Mouse (Mus musculus) heart, embryonic 11.5 days (tissue): ENCODE results near the gene Epb41l5. TPM values are rescaled to one million over a fixed set of nuclear protein-coding genes. Genes with fewer than 3 reads are reported as not detected.

Experiments used
- ATAC-seq: fragments of 200-750 bp; cut with Nextera tagmentation; replicated peaks from 2 replicates; pipeline ENCODE4 v1.8.0; 2017; ENCODE audit warnings: moderate library complexity; ENCODE audit not compliant: insufficient number of reproducible peaks, low FRiP score, low TSS enrichment
- H3K27ac ChIP-seq: fragments of 300-500 bp; sonication (generic); 2 replicates; pipeline ENCODE4 v1.5.1; 2014; ENCODE audit warnings: mild to moderate bottlenecking, low read depth, low read length
- H3K27me3 ChIP-seq: fragments of 300-500 bp; sonication (generic); 2 replicates; pipeline ENCODE4 v1.6.1; 2014; ENCODE audit warnings: mild to moderate bottlenecking, low read length, mixed read lengths; ENCODE audit not compliant: control insufficient read depth, insufficient read depth
- H3K36me3 ChIP-seq: fragments of 300-500 bp; sonication (generic); 2 replicates; pipeline ENCODE4 v1.6.1; 2014; ENCODE audit warnings: mild to moderate bottlenecking, low read length, moderate library complexity, mixed read lengths; ENCODE audit not compliant: control insufficient read depth, insufficient read depth
- H3K4me1 ChIP-seq: fragments of 300-500 bp; sonication (generic); 2 replicates; pipeline ENCODE4 v1.6.1; 2014; ENCODE audit warnings: low read length; ENCODE audit not compliant: control insufficient read depth, insufficient read depth
- H3K4me2 ChIP-seq: fragments of 300-500 bp; sonication (generic); 2 replicates; pipeline ENCODE4 v1.6.1; 2014; ENCODE audit warnings: mild to moderate bottlenecking, moderate library complexity
- H3K4me3 ChIP-seq: fragments of 300-500 bp; sonication (generic); 2 replicates; pipeline ENCODE4 v1.5.1; 2014; ENCODE audit warnings: low read depth, low read length
- H3K9ac ChIP-seq: fragments of 300-500 bp; sonication (generic); 2 replicates; pipeline ENCODE4 v1.6.1; 2014; ENCODE audit warnings: mild to moderate bottlenecking, low read depth, low read length, moderate library complexity
- H3K9me3 ChIP-seq: fragments of 300-500 bp; sonication (generic); replicated peaks from 2 replicates; pipeline ENCODE4 v1.6.1; 2016; ENCODE audit warnings: low read length; ENCODE audit not compliant: control insufficient read depth
- WGBS: fragments of 180-500 bp; shearing (Covaris S2); extraction: QIAGEN DNeasy Blood & Tissue Kit; methylation state at CpG from one replicate; pipeline ENCODE4 v1.1.7; 2014; ENCODE audit not compliant: insufficient replicate concordance; 5-methylcytosine and 5-hydroxymethylcytosine counted together
- polyA plus RNA-seq: library from polyadenylated mRNA; unstranded; fragments of >200 nt; fragmentation: Nextera tagmentation; extraction: Ambion mirVana; gene quantifications from 2 replicates; pipeline ENCODE4 v1.2.1, GENCODE M21; 2014

Epb41l5 gene
- 24.4 and 29.6 TPM in 2 replicates for polyA plus RNA-seq

GRCm38 (mm10) chr1:119648205-119649111 is at the start of gene Epb41l5:
Epb41l5 (minus strand) TSS chr1:119649000.
- Histone ChIP-seq H3K9me3 (no peaks in the 10 kb centered on the region), H3K4me1 (peaks cover 16% of the 10 kb centered on the region), H3K27ac (peak within 1 kb of the TSS; percentile 91), H3K9ac (peak within 1 kb of the TSS; percentile 82), H3K36me3 (no peaks in the 10 kb centered on the region), H3K4me2 (peak within 1 kb of the TSS; percentile 76), H3K4me3 (peak within 1 kb of the TSS; percentile 74), H3K27me3 (no peaks in the 10 kb centered on the region)
- peak; percentile 88 for ATAC-seq
- under 1% methylated on average over 85 of the region's 86 CpGs for WGBS

DNA sequence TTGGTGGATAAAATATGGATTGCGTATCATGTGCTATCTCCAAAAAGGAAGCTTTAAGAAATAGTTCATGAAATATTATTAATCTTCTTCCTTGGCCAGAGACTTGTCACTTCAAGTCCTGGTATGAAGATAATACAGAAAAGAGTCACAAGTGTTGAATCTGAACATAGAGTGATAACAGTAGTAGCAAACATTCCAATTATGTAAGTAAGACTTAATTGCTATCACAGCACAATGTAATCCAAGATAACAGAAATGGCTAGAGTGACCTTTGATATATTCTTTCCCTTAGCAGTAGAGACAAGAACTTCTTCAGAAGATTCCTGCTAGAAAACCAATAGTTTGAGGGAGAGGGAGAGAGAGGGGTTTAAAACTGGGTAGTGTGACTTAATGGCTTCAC is 48.1 kb upstream of the Epb41l5 start:
- no peaks in the 10 kb centered on the region; the same call in 1 of the 2 replicates for H3K36me3 ChIP-seq
- no peaks in the 10 kb centered on the region for H3K4me1 ChIP-seq
- no peak overlapping the region for H3K9ac ChIP-seq
- H3K27me3 ChIP-seq: no peaks in the 10 kb centered on the region
- no peak for ATAC-seq
- H3K27ac ChIP-seq: no peak overlapping the region
- H3K4me2 ChIP-seq: no peak overlapping the region
- H3K9me3 ChIP-seq: no peaks in the 10 kb centered on the region
- no peak overlapping the region for H3K4me3 ChIP-seq
- WGBS: 90% methylated on average over 1 of the region's 1 CpGs

DNA sequence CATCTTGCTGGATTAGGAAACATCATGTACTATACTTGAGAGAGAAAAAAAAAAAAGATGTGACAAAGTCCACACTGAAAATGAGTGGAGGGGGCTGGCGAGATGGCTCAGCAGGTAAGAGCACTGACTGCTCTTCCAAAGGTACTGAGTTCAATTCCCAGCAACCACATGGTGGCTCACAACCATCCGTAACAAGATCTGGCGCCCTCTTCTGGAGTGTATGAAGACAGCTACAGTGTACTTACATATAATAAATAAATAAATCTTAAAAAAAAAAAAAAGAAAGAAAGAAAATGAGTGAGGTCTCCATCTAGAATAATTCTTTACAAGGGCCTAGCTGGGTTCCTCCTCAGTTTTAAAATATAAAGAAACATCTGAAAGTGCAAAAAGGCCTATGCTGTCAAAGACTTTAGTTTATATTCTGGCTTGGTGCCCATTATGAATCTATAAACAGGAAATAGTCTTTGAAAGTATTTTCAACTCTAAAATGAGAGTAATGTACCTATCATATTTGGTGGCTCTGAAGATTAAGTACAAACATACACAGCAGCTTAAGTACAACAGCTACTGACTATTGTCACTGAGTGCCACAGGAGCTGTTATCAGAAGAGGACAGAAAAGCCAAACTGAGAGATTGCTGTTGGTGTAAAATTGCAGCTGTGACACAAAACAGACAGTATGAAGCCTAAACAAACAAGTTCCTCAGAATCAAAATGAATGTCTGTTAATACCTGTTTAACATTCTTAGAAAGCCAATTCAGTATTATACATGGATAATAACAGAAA is 37.2 kb upstream of the Epb41l5 start:
- 86% methylated on average over 3 of the region's 3 CpGs for WGBS
- no peak for ATAC-seq
- Histone ChIP-seq H3K4me1 (no peaks in the 10 kb centered on the region), H3K4me2 (no peak overlapping the region), H3K27me3 (no peaks in the 10 kb centered on the region), H3K27ac (no peak overlapping the region), H3K4me3 (no peak overlapping the region), H3K9me3 (no peaks in the 10 kb centered on the region), H3K36me3 (0 out of 2 replicates have a peak, but pooled peaks cover under 1% of the 10 kb centered on the region), H3K9ac (no peak overlapping the region)

GRCm38 (mm10) chr1:119681663-119682213 is 32.9 kb upstream of the Epb41l5 start:
- no peak for ATAC-seq
- H3K9ac ChIP-seq: no peak overlapping the region
- WGBS: 81% methylated on average over 2 of the region's 2 CpGs
- H3K4me2 ChIP-seq: no peak overlapping the region
- H3K4me1 ChIP-seq: no peaks in the 10 kb centered on the region
- no peaks in the 10 kb centered on the region for H3K9me3 ChIP-seq
- no peak overlapping the region for H3K4me3 ChIP-seq
- no peaks in the 10 kb centered on the region for H3K27me3 ChIP-seq
- H3K36me3 ChIP-seq: no peaks in the 10 kb centered on the region; the same call in 1 of the 2 replicates
- no peak overlapping the region for H3K27ac ChIP-seq

- H3K36me3 ChIP-seq: no peaks in the 10 kb centered on the region; the same call in 1 of the 2 replicates
- H3K27ac ChIP-seq: no peak overlapping the region
- no peak overlapping the region for H3K4me2 ChIP-seq
- no peak overlapping the region for H3K9ac ChIP-seq
- no peaks in the 10 kb centered on the region for H3K9me3 ChIP-seq
- no peaks in the 10 kb centered on the region for H3K27me3 ChIP-seq
- ATAC-seq: no peak
- H3K4me3 ChIP-seq: no peak overlapping the region
- 58% methylated on average over 1 of the region's 1 CpGs for WGBS
- H3K4me1 ChIP-seq: no peaks in the 10 kb centered on the region
Measured at GRCm38 (mm10) chr1:119674984-119675383, 26.2 kb upstream of the Epb41l5 start.

- no peak overlapping the region for H3K4me3 ChIP-seq
- 87% methylated on average over 7 of the region's 7 CpGs for WGBS
- no peaks in the 10 kb centered on the region for H3K27me3 ChIP-seq
- no peaks in the 10 kb centered on the region for H3K4me1 ChIP-seq
- no peak overlapping the region for H3K4me2 ChIP-seq
- H3K36me3 ChIP-seq: 0 out of 2 replicates have a peak, but pooled peaks cover 4% of the 10 kb centered on the region
- H3K9ac ChIP-seq: no peak overlapping the region
- no peak for ATAC-seq
- no peaks in the 10 kb centered on the region for H3K9me3 ChIP-seq
- no peak overlapping the region for H3K27ac ChIP-seq
Measured at GRCm38 (mm10) chr1:119666904-119667303, 18.1 kb upstream of the Epb41l5 start.

- H3K4me2 ChIP-seq: no peak overlapping the region
Measured at GRCm38 (mm10) chr1:119654307-119654706, 5.5 kb upstream of the Epb41l5 start.

GRCm38 (mm10) chr1:119650386-119650785 is 1.6 kb upstream of the Epb41l5 start:
- no peaks in the 10 kb centered on the region for H3K36me3 ChIP-seq
- ATAC-seq: no peak
- no peak overlapping the region for H3K4me2 ChIP-seq
- H3K9ac ChIP-seq: no peak overlapping the region
- no peaks in the 10 kb centered on the region for H3K27me3 ChIP-seq
- peaks cover 16% of the 10 kb centered on the region for H3K4me1 ChIP-seq
- WGBS: 82% methylated on average over 5 of the region's 5 CpGs
- no peak overlapping the region for H3K27ac ChIP-seq
- H3K4me3 ChIP-seq: no peak overlapping the region
- no peaks in the 10 kb centered on the region for H3K9me3 ChIP-seq

More at GRCm38 (mm10) chr1:119654307-119654706, 5.5 kb upstream of the Epb41l5 start:
- Histone ChIP-seq H3K9ac (no peak overlapping the region), H3K4me1 (peaks cover 6% of the 10 kb centered on the region), H3K9me3 (no peaks in the 10 kb centered on the region), H3K36me3 (no peaks in the 10 kb centered on the region), H3K4me3 (no peak overlapping the region), H3K27ac (no peak overlapping the region), H3K27me3 (no peaks in the 10 kb centered on the region)
- ATAC-seq: no peak
- 90% methylated on average over 2 of the region's 2 CpGs for WGBS
